Mouse (Mus musculus) kidney, embryonic 15.5 days (tissue): ENCODE results near the gene Vps35l. TPM values are rescaled to one million over a fixed set of nuclear protein-coding genes. Genes with fewer than 3 reads are reported as not detected.

Experiments
- ATAC-seq: fragments of 200-750 bp; cut with Nextera tagmentation; replicated peaks from 2 replicates; pipeline ENCODE4 v1.8.0; 2017; ENCODE audit warnings: moderate TSS enrichment; ENCODE audit not compliant: low FRiP score
- H3K27ac ChIP-seq: fragments of 300-500 bp; sonication (generic); 2 replicates; pipeline ENCODE4 v1.5.1; 2015; ENCODE audit warnings: mild to moderate bottlenecking, inconsistent platforms
- H3K27me3 ChIP-seq: fragments of 300-500 bp; sonication (generic); 2 replicates; pipeline ENCODE4 v1.6.1; 2015; ENCODE audit warnings: inconsistent platforms
- H3K36me3 ChIP-seq: fragments of 300-500 bp; sonication (generic); 2 replicates; pipeline ENCODE4 v1.6.1; 2015; ENCODE audit warnings: inconsistent platforms
- H3K4me1 ChIP-seq: fragments of 300-500 bp; sonication (generic); 2 replicates; pipeline ENCODE4 v1.6.1; 2015; ENCODE audit warnings: inconsistent platforms
- H3K4me2 ChIP-seq: fragments of 300-500 bp; sonication (generic); 2 replicates; pipeline ENCODE4 v1.6.1; 2015; ENCODE audit warnings: moderate library complexity, mild to moderate bottlenecking, inconsistent platforms
- H3K4me3 ChIP-seq: fragments of 300-500 bp; sonication (generic); replicated peaks from 2 replicates; pipeline ENCODE4 v1.5.1; 2015; ENCODE audit warnings: mild to moderate bottlenecking, inconsistent platforms
- H3K9ac ChIP-seq: fragments of 300-500 bp; sonication (generic); 2 replicates; pipeline ENCODE4 v1.6.1; 2015; ENCODE audit warnings: mild to moderate bottlenecking, inconsistent platforms
- H3K9me3 ChIP-seq: fragments of 300-500 bp; sonication (generic); replicated peaks from 2 replicates; pipeline ENCODE4 v1.6.1; 2016; ENCODE audit warnings: inconsistent platforms
- WGBS: fragments of 180-500 bp; shearing (Covaris S2); methylation state at CpG from one replicate; pipeline ENCODE4 v1.1.7; 2015; ENCODE audit warnings: mixed read lengths; 5-methylcytosine and 5-hydroxymethylcytosine counted together
- polyA plus RNA-seq: library from polyadenylated mRNA; unstranded; fragments of >200 nt; fragmentation: Nextera tagmentation; extraction: Ambion mirVana; gene quantifications from 2 replicates; pipeline ENCODE4 v1.2.1, GENCODE M21; 2015

Gene Vps35l
- polyA plus RNA-seq, 1 experiment from 2014 or later = 72.0 TPM

DNA sequence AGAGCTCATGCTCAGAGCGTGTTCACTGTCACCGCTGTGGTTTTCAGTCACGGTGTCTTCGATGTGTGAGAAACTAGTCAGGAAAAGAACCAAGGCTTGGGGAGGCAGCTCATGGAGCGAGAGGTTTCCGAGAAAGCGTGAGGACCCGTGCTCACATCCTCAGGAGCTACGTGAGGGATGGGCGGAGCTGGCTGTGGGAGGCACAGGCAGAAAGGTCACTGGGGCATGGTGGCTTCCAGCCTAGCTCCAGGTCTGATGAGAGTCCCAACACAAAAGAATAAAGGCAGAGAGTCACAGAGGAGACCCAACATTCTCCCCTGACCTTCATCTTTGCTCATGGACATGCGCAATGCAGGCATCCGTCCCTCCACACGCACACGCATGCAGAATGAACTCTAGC, 24.7 kb downstream of the Vps35l start:
- H3K4me2 ChIP-seq = no peak overlapping the region
- H3K36me3 ChIP-seq = peaks cover 56% of the 10 kb centered on the region
- H3K4me1 ChIP-seq = no peaks in the 10 kb centered on the region
- H3K4me3 ChIP-seq = no peak overlapping the region
- H3K9me3 ChIP-seq = no peaks in the 10 kb centered on the region
- WGBS = 82% methylated on average over 14 of the region's 14 CpGs
- no peaks in the 10 kb centered on the region for H3K27me3 ChIP-seq
- no peak for ATAC-seq
- no peak overlapping the region for H3K27ac ChIP-seq
- no peak overlapping the region for H3K9ac ChIP-seq

DNA sequence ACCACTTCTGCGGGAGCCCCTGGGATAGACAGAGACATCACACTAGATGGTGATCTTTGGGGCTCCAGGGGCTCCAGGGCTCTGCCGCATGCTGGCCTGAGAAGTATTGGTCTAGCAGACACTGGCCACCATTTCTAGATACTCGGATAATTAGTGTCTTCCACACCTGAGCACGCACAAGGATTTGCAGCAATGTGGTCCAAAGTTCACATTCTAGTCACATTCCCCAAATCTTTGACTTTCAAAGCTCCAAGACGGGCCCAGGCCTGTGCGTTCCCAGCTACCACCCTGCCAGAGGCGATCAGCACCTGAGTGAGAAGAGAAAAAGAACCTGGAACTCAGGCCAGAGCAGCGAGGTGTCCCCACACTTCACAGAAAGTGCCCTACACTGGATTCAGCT, 25.6 kb downstream of the Vps35l start:
- no peaks in the 10 kb centered on the region for H3K9me3 ChIP-seq
- 65% methylated on average over 8 of the region's 8 CpGs for WGBS
- no peak overlapping the region for H3K4me3 ChIP-seq
- H3K27ac ChIP-seq = 0 out of 2 replicates have a peak overlapping the region, but pooled peaks have one; percentile 32
- H3K9ac ChIP-seq = no peak overlapping the region
- no peaks in the 10 kb centered on the region for H3K27me3 ChIP-seq
- no peak overlapping the region for H3K4me2 ChIP-seq
- no peaks in the 10 kb centered on the region for H3K4me1 ChIP-seq
- H3K36me3 ChIP-seq = peaks cover 47% of the 10 kb centered on the region
- ATAC-seq = 0 out of 2 replicates have a peak, but pooled peaks have one; percentile 26

DNA sequence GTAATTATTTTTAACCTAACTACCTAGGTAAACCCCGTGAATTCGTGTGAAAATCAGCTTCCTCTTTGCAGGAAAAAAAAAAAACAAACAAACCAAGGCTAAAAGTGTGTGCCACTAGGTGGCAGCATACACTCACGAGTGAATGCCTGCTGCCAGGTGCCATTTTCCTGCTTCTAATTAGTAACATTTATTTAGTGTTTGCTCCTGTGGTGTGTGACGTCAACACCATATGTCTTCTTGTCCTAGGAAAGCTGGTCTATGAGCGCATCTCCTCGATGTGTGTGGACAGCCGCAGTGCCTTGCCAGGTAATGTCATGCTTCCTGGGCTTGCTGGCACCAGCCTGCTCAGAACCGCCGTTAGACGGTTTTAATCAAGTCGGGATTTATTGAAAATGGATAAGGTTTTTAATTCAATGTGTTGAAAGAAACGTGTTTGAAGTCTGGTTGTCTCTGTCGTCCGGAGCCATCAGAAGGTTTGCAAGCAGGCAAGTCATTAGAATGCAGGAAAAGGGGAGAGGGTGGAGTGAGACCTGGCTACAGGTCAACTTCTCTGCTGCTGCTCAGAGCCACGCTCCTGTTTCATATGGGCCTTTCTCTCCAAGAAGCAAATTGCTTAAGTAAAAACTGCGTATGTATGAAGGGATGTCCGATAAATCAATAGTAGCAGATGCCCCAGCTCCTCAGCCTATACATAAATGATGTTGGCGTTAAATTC, 26.2 kb downstream of the Vps35l start:
- no peak overlapping the region for H3K4me3 ChIP-seq
- H3K9me3 ChIP-seq = no peaks in the 10 kb centered on the region
- no peak overlapping the region for H3K27ac ChIP-seq
- WGBS = 62% methylated on average over 18 of the region's 18 CpGs
- no peak for ATAC-seq
- H3K4me2 ChIP-seq = no peak overlapping the region
- no peaks in the 10 kb centered on the region for H3K4me1 ChIP-seq
- H3K36me3 ChIP-seq = peaks cover 41% of the 10 kb centered on the region
- H3K27me3 ChIP-seq = no peaks in the 10 kb centered on the region
- no peak overlapping the region for H3K9ac ChIP-seq

DNA sequence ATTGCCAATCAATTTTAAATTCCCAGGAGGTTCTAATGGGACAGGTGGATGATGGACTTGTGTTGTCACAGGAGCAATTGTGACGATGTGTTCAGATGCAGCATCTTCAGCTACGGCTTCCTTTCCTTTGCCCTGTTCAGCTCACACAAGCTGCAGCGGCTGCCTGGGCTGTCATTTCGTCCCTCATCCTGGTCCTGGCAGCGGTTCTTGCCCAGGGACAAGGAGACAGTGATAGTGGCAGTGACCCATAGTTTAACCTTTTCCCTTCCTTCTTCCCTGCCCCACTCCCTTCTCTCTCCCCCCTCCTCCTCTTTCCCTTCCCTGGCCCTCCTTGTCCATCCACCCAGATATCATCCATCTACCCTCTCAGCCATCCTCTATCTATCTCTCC, 26.8 kb downstream of the Vps35l start:
- H3K9me3 ChIP-seq = no peaks in the 10 kb centered on the region
- no peak overlapping the region for H3K4me3 ChIP-seq
- no peak overlapping the region for H3K4me2 ChIP-seq
- ATAC-seq = no peak
- 89% methylated on average over 5 of the region's 5 CpGs for WGBS
- no peak overlapping the region for H3K27ac ChIP-seq
- H3K27me3 ChIP-seq = no peaks in the 10 kb centered on the region
- no peaks in the 10 kb centered on the region for H3K4me1 ChIP-seq
- H3K9ac ChIP-seq = no peak overlapping the region
- H3K36me3 ChIP-seq = peaks cover 35% of the 10 kb centered on the region

DNA sequence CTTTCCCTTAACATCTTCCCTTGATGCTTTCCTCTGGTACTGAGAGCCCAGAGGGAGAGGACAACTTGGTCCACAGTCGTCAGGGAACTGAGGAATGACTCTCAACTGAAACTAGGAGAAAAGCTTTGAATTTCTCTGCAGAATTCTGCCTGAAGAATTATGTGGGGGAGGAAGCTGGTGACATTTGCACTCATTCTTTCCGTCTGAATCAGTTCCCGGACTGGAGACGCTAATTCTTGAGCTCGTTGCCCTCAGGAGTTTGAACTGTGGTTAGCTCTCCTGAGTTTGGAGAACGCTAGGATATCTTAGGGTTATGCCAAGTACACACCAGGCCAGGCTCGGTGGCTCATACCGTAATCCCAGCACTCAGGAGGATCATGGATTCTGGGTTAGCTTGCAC, 29.2 kb downstream of the Vps35l start:
- no peak overlapping the region for H3K4me2 ChIP-seq
- H3K4me1 ChIP-seq = no peaks in the 10 kb centered on the region
- H3K27ac ChIP-seq = no peak overlapping the region
- 54% methylated on average over 8 of the region's 8 CpGs for WGBS
- H3K9me3 ChIP-seq = no peaks in the 10 kb centered on the region
- H3K9ac ChIP-seq = no peak overlapping the region
- ATAC-seq = no peak
- H3K4me3 ChIP-seq = no peak overlapping the region
- H3K27me3 ChIP-seq = no peaks in the 10 kb centered on the region
- peaks cover 36% of the 10 kb centered on the region for H3K36me3 ChIP-seq

DNA sequence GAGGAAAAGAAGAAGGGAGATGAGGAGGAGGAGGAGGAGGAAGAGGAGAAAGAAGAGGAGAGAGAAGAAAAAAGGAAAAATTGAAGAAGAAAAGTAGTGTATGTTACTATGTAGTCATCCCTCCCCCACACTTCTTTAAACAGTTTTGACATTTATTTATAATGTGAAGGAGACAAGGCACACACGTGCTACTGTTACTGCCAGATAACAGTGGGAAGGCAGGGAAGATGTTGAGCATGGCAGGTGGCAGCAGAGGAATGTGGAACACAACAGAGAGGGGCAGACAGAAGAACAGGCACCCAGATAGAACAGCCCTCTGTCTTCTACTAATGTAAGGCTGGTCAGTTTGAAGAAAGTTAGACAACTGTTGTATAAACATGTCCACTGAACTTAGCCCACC, 29.6 kb downstream of the Vps35l start:
- Histone ChIP-seq H3K27ac (no peak overlapping the region), H3K4me3 (no peak overlapping the region), H3K4me2 (no peak overlapping the region), H3K9me3 (no peaks in the 10 kb centered on the region), H3K4me1 (no peaks in the 10 kb centered on the region), H3K36me3 (peaks cover 35% of the 10 kb centered on the region), H3K9ac (no peak overlapping the region), H3K27me3 (no peaks in the 10 kb centered on the region)
- WGBS = 30% methylated on average over 1 of the region's 1 CpGs
- ATAC-seq = no peak

DNA sequence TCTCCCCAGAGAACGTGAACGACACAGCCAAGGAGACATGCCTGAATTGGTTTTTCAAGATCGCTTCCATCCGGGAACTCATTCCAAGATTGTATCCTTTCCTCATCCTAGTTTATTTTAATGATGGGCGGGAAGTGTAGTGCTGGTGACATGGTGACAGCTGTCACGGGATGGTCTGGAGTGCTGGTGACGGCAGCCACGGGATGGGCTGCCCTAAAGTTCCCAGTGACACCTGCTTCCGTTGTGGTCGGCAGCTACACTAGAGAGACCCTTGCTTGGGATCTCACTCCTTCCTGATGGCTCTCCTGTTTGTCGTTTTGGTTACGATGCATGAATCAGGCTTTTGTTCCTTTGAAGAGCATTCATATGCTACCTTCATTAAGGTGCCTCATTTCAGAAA, 33.0 kb downstream of the Vps35l start:
- H3K36me3 ChIP-seq = peaks cover 53% of the 10 kb centered on the region
- H3K9me3 ChIP-seq = no peaks in the 10 kb centered on the region
- no peaks in the 10 kb centered on the region for H3K27me3 ChIP-seq
- 92% methylated on average over 12 of the region's 12 CpGs for WGBS
- no peak for ATAC-seq
- H3K4me1 ChIP-seq = peaks cover 6% of the 10 kb centered on the region; the same call in 1 of the 2 replicates
- H3K27ac ChIP-seq = no peak overlapping the region
- H3K4me3 ChIP-seq = no peak overlapping the region
- H3K4me2 ChIP-seq = no peak overlapping the region
- H3K9ac ChIP-seq = no peak overlapping the region

DNA sequence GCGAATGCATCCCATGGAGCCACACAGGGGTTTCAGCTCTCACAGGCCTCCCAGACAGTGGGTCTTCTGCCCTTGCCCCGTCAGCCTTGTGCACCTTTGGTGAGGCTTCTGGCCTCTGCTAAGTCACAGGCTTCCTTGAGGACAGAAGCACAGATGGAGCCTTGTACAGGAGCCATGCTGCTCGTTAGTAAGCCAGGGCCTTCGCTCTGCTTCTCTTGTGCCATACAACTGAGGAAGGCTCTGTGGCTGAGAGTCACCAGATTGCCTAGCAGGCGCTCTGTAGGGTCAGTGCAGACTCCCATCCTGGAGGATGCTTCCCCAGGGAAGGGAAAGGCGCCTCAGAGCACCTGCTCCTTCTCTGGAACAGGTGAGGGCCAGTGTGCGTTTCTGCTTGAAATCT, 36.0 kb downstream of the Vps35l start:
- no peak overlapping the region for H3K27ac ChIP-seq
- H3K4me1 ChIP-seq = peaks cover 6% of the 10 kb centered on the region; the same call in 1 of the 2 replicates
- H3K9ac ChIP-seq = no peak overlapping the region
- ATAC-seq = no peak
- no peaks in the 10 kb centered on the region for H3K9me3 ChIP-seq
- no peak overlapping the region for H3K4me2 ChIP-seq
- no peaks in the 10 kb centered on the region for H3K27me3 ChIP-seq
- H3K4me3 ChIP-seq = no peak overlapping the region
- 85% methylated on average over 7 of the region's 7 CpGs for WGBS
- peaks cover 76% of the 10 kb centered on the region for H3K36me3 ChIP-seq

DNA sequence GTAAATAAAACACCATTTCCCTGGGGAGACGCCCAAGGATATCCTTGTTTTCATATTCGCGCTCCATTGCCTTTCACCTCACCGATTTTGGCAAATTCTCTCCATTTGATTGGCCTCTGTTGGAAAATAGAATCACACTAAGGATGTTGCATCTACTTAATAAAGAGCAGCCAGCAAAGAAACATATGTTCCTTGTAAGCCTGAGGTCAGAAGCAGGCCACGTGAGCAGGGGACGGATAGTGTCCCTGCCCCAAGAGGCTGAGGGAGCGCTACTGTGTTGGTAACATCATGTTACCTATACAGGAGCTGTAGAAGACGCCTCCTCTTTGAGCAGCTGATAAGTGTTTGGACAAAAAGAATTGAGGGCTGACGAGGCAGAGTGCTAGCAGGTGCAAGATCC, 36.5 kb downstream of the Vps35l start:
- peaks cover 81% of the 10 kb centered on the region for H3K36me3 ChIP-seq
- H3K9ac ChIP-seq = no peak overlapping the region
- no peak overlapping the region for H3K4me2 ChIP-seq
- WGBS = 66% methylated on average over 9 of the region's 9 CpGs
- H3K4me3 ChIP-seq = no peak overlapping the region
- H3K9me3 ChIP-seq = no peaks in the 10 kb centered on the region
- ATAC-seq = no peak
- no peak overlapping the region for H3K27ac ChIP-seq
- peaks cover 6% of the 10 kb centered on the region; the same call in 1 of the 2 replicates for H3K4me1 ChIP-seq
- no peaks in the 10 kb centered on the region for H3K27me3 ChIP-seq

DNA sequence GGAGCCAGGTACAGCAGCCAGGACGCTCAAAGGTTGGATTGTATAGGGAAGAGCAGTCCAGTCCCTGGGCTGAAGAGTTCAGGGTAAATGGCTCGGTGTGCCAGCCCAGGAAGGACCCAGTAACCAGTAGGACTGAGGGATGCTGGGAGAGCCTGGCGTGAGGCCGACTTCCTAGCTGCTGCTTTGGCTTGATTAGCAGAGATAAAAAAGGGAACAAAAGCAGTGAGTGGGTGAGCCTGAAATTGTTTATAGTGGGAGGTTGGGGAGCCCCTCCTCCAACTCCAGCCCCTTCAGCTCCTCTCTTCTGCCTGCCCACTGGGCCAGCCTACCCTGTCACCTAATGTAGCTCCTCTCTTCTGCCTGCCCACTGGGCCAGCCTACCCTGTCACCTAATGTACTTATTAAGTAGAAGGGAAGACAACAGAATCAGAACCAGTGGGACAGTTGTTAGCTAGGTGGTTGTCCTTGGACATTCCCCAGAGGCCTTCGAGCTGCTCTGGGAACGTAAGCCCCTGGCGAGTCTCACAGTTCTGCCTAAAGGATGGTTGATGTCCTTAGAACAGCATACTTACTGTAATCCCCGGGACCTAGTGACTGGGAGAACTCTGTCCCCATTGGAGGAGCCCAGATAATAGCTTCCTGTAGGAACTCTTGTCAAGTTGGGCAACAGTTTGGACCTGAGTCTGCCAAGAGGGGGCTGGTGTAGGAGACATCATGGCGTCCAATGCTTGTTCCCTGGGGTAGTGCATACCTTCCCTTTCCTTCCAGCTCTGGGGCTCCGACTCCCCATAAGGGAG, 37.8 kb downstream of the Vps35l start:
- WGBS = 85% methylated on average over 10 of the region's 10 CpGs
- no peak overlapping the region for H3K4me2 ChIP-seq
- H3K9ac ChIP-seq = no peak overlapping the region
- peaks cover 6% of the 10 kb centered on the region; the same call in 1 of the 2 replicates for H3K4me1 ChIP-seq
- H3K27me3 ChIP-seq = no peaks in the 10 kb centered on the region
- H3K27ac ChIP-seq = no peak overlapping the region
- no peak for ATAC-seq
- H3K9me3 ChIP-seq = no peaks in the 10 kb centered on the region
- peaks cover 78% of the 10 kb centered on the region for H3K36me3 ChIP-seq
- H3K4me3 ChIP-seq = no peak overlapping the region

DNA sequence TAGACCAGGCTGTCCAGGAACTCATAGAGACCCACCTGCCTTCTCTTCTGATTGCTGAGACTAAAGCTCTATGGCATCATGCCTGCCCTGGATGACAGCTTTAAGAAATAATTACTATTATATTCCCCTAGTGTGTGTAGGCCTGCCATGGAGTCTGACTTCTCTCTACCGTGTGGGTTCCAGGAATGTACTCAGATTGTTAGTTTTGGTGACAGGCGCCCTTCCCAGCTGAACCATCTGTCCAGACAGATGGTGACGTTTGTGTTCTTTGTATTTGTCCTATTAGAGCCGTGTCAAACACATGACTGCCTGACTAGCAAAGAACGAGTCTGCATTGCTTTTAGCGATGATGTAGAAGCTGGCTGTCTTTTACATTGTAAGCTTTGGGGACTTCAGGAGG, 38.5 kb downstream of the Vps35l start:
- Histone ChIP-seq H3K9ac (no peak overlapping the region), H3K4me2 (no peak overlapping the region), H3K9me3 (no peaks in the 10 kb centered on the region), H3K36me3 (peaks cover 71% of the 10 kb centered on the region), H3K4me3 (no peak overlapping the region), H3K4me1 (peaks cover 6% of the 10 kb centered on the region; the same call in 1 of the 2 replicates), H3K27me3 (no peaks in the 10 kb centered on the region), H3K27ac (no peak overlapping the region)
- ATAC-seq = no peak
- 80% methylated on average over 6 of the region's 6 CpGs for WGBS

DNA sequence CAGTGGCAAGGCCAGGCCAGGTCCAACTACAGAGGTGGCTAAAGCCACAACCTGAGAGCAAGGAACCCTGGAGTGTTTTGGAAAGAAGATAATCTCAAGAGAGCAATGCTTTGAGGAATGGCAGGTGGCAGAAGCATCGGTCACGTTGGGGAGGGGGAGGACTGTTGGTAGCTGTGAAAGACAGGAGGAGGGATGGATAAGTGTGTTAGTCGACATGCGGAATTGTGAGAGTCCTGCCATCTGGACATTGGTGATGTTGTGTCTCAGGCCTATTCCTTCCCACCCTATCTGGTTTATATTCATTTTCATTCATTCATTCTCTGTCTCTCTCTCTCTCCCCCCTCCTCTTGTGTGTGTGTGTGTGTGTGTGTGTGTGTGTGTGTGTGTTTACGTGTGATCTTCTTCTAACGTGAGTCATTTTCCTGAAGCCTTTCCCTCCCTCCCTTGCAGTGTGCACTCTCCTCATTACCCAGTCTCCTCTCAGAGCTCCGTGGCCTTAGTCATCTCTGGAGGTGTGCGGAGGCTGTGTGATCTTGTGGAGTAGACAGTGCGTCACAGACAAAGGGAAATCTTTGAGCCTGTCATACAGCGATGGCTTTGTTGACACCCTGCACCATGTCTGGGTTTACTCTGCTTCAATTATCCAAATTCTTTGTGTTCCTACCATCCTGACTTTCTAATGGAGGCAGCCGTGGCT, 43.4 kb downstream of the Vps35l start:
- H3K27me3 ChIP-seq = no peaks in the 10 kb centered on the region
- no peak overlapping the region for H3K4me3 ChIP-seq
- no peak overlapping the region for H3K9ac ChIP-seq
- H3K4me2 ChIP-seq = no peak overlapping the region
- no peak overlapping the region for H3K27ac ChIP-seq
- 0 out of 2 replicates have a peak, but pooled peaks cover 4% of the 10 kb centered on the region for H3K4me1 ChIP-seq
- peaks cover 40% of the 10 kb centered on the region for H3K36me3 ChIP-seq
- WGBS = 93% methylated on average over 11 of the region's 11 CpGs
- no peak for ATAC-seq
- H3K9me3 ChIP-seq = no peaks in the 10 kb centered on the region
